Mouse (Mus musculus) testis, postnatal 14 days (tissue): ENCODE measurements around the gene Ildr1.

Source experiments
- DNase-seq: peaks from one replicate; pipeline ENCODE4 v3.0.0; 2021; ENCODE audit warnings: low spot score

Ildr1 gene

DNA sequence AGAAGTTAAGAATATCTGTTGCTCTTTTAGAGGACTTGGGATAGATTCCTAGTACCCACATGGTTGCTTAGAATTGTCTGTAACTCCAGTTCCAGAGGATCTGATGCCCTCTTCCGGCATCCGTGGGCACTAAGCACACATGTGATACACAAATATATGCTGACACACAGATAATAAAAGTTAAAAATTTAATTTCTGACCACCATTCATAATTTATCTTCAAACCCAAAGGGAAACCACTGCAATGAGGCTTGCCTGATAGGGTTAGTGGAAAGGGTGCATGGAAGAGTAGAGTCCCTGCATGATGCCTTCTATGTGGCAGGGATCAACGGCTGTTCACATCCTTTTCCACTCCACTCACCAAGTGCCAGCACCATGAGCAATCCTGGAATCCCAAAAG, 77.9 kb downstream of the Ildr1 start:
- DNase-seq: no peak

DNA sequence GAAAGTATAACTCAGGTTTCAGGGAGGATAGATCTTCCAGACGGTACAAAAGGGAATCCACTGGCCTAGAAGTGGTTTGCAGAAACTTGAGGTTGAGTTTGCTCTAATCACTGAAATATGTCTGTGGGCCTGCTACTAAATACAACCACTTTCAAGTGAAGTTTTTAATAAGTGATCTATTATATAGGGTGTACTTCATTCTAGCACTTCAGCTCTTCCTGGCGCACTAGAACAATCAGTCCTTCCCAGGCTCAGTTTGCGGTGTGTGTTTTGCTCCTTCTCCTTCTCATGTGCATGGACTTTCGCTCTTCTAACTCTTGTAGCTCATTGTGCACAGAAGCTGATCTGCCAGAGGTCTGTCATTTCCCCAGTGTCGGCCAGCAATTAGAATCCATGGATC, 79.2 kb downstream of the Ildr1 start:
- no peak for DNase-seq

DNA sequence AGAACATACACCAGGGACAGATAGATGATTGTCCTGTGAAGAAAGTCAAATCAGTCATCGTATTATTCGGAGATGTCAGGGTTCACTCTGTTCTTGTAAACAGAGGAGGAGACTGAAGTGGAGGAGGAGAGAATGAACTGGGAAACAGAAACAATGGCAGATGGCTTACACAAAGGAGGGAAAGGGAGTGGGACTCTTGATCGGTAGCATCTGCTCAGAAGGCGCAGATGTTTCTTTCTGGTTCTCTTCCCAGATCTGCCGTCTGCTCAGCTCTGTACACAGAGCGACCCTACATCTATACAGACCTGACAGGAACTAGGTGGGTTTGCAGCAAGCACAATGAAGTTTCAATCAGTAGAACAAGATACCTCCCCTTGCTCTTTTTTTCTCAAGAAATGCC, 81.9 kb downstream of the Ildr1 start:
- DNase-seq: no peak
